Mouse (Mus musculus) splenic B cell, adult 2 months (primary cell): ENCODE data around the gene Cacna2d1.

ENCODE experiments used
- DNase-seq: peaks from one replicate; pipeline ENCODE4 v3.0.0-alpha.2; 2011; ENCODE audit warnings: low read depth, low spot score
- H3K27me3 ChIP-seq: 2 replicates; pipeline ENCODE4 v1.6.1; 2012; ENCODE audit warnings: mild to moderate bottlenecking, low read length, moderate library complexity, mixed read lengths; ENCODE audit not compliant: control insufficient read depth, poor library complexity, insufficient read depth, severe bottlenecking
- H3K36me3 ChIP-seq: 2 replicates; pipeline ENCODE4 v1.6.1; 2012; ENCODE audit warnings: mild to moderate bottlenecking, low read length, moderate library complexity, mixed read lengths; ENCODE audit not compliant: control insufficient read depth, poor library complexity, insufficient read depth, severe bottlenecking

Cacna2d1 gene

GRCm38 (mm10) chr5:16370706-16371105 lies 436.2 kb downstream of the Cacna2d1 start:
- Histone ChIP-seq H3K36me3 (no peaks in the 10 kb centered on the region), H3K27me3 (no peaks in the 10 kb centered on the region)
- DNase-seq, result no peak

GRCm38 (mm10) chr5:16373966-16374365 lies 439.5 kb downstream of the Cacna2d1 start:
- DNase-seq, result no peak
- H3K27me3 ChIP-seq, result no peaks in the 10 kb centered on the region
- no peaks in the 10 kb centered on the region for H3K36me3 ChIP-seq

- no peaks in the 10 kb centered on the region for H3K36me3 ChIP-seq
- DNase-seq, result no peak
- no peaks in the 10 kb centered on the region for H3K27me3 ChIP-seq
Measured at GRCm38 (mm10) chr5:16376329-16376908, 441.9 kb downstream of the Cacna2d1 start.

DNA sequence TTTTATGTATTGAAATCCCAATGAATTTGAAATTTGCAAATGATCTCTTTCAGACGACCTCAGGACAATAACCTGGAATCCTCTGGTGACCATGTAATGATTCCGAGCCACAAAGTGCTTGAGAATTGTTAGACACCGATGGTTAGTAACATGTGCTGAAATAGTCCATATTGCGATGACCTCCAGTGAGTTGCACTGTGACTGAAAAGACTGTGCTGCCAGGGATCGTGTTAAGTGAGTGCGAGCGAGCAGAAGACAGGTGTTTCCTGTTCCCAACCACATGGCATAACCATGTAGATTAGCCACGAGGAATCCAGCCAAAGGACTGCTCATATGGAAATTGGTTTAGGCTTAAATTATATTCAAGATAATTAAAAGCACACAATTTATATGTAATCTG lies 475.5 kb downstream of the Cacna2d1 start:
- Histone ChIP-seq H3K27me3 (no peaks in the 10 kb centered on the region), H3K36me3 (no peaks in the 10 kb centered on the region)
- DNase-seq, result no peak

DNA sequence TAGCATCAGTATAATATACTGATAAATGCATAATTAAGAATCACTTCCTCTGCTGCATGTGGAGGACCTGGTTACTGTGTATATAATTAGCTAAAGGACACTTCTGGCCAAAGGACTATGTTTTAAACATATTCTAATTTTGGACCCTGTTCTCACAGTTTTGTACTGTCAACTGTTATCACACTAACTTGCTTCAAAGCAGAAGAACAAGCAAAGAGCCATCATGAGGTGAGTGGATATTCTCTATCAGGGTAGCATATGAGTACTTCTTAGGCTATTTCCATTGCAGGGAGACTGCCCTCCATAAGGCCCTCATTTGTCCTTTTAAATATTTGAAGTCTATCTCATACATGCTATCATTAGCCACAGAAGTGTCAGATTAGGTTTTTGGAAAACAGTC lies 480.2 kb downstream of the Cacna2d1 start:
- DNase-seq, result no peak
- no peaks in the 10 kb centered on the region for H3K27me3 ChIP-seq
- H3K36me3 ChIP-seq, result no peaks in the 10 kb centered on the region

- no peak for DNase-seq
- H3K36me3 ChIP-seq, result no peaks in the 10 kb centered on the region
- H3K27me3 ChIP-seq, result no peaks in the 10 kb centered on the region
Measured at GRCm38 (mm10) chr5:16417996-16418395, 483.5 kb downstream of the Cacna2d1 start.

- no peak for DNase-seq
- Histone ChIP-seq H3K36me3 (no peaks in the 10 kb centered on the region), H3K27me3 (no peaks in the 10 kb centered on the region)
Measured at GRCm38 (mm10) chr5:16418504-16418903, 484.0 kb downstream of the Cacna2d1 start.
